Mouse (Mus musculus) heart, postnatal 0 days (tissue): ENCODE measurements around the gene Myo16. TPM values are rescaled to one million over a fixed set of nuclear protein-coding genes. Genes with fewer than 3 reads are reported as not detected.
A peak's percentile ranks its signal among the peaks of the same experiment; 100 is the strongest.

Experiments used
- ATAC-seq: fragments of 200-750 bp; cut with Nextera tagmentation; 2 replicates; pipeline ENCODE4 v1.8.0; 2017; ENCODE audit warnings: low read depth, moderate number of reproducible peaks, moderate library complexity; ENCODE audit not compliant: insufficient read depth
- DNase-seq: peaks from one replicate; pipeline ENCODE4 v3.0.0-alpha.2; 2016; ENCODE audit warnings: low spot score
- H3K27ac ChIP-seq: fragments of 300-500 bp; sonication (generic); 2 replicates; pipeline ENCODE4 v1.5.1; 2014; ENCODE audit warnings: low read depth, mild to moderate bottlenecking
- H3K27me3 ChIP-seq: fragments of 300-500 bp; sonication (generic); 2 replicates; pipeline ENCODE4 v1.6.1; 2014; ENCODE audit warnings: low read length, mixed read lengths; ENCODE audit not compliant: control insufficient read depth, insufficient read depth
- H3K36me3 ChIP-seq: fragments of 300-500 bp; sonication (generic); replicated peaks from 2 replicates; pipeline ENCODE4 v1.6.1; 2014; ENCODE audit warnings: low read length, mixed read lengths; ENCODE audit not compliant: control insufficient read depth, insufficient read depth
- H3K4me1 ChIP-seq: fragments of 300-500 bp; sonication (generic); 2 replicates; pipeline ENCODE4 v1.6.1; 2014; ENCODE audit warnings: antibody characterized with exemption; ENCODE audit not compliant: control insufficient read depth, insufficient read depth
- H3K4me2 ChIP-seq: fragments of 300-500 bp; sonication (generic); 2 replicates; pipeline ENCODE4 v1.6.1; 2014; ENCODE audit warnings: low read depth, mild to moderate bottlenecking, low read length, moderate library complexity
- H3K4me3 ChIP-seq: fragments of 300-500 bp; sonication (generic); 2 replicates; pipeline ENCODE4 v1.5.1; 2014; ENCODE audit warnings: low read depth, low read length
- H3K9ac ChIP-seq: fragments of 300-500 bp; sonication (generic); replicated peaks from 2 replicates; pipeline ENCODE4 v1.6.1; 2014; ENCODE audit warnings: low read depth, low read length, mixed read lengths
- H3K9me3 ChIP-seq: fragments of 300-500 bp; sonication (generic); replicated peaks from 2 replicates; pipeline ENCODE4 v1.6.1; 2016; ENCODE audit warnings: low read length; ENCODE audit not compliant: control insufficient read depth
- CTCF ChIP-seq: IDR thresholded peaks from 2 replicates; pipeline ENCODE4 v1.5.1; 2016; ENCODE audit warnings: antibody characterized with exemption, control low read depth, low read depth
- EP300 ChIP-seq: IDR thresholded peaks from 2 replicates; pipeline ENCODE4 v1.6.1; 2016; ENCODE audit warnings: antibody characterized with exemption, low read depth
- WGBS: fragments of 180-500 bp; shearing (Covaris S2); extraction: QIAGEN DNeasy Blood & Tissue Kit; methylation state at CpG from one replicate; pipeline ENCODE4 v1.1.7; 2014; 5-methylcytosine and 5-hydroxymethylcytosine counted together
- polyA plus RNA-seq: library from polyadenylated mRNA; unstranded; fragments of >200 nt; fragmentation: Nextera tagmentation; extraction: Ambion mirVana; gene quantifications from 2 replicates; pipeline ENCODE4 v1.2.1, GENCODE M21; 2015
- total RNA-seq: library from RNA; depleted of rRNA; stranded (reverse); fragments of >200 nt; gene quantifications from 2 replicates; pipeline ENCODE4 v1.2.3, GENCODE M21; 2014; ENCODE audit warnings: low replicate concordance

Myo16 gene
- total and polyA plus RNA-seq, 2 experiments from 2014 or later: not detected

DNA sequence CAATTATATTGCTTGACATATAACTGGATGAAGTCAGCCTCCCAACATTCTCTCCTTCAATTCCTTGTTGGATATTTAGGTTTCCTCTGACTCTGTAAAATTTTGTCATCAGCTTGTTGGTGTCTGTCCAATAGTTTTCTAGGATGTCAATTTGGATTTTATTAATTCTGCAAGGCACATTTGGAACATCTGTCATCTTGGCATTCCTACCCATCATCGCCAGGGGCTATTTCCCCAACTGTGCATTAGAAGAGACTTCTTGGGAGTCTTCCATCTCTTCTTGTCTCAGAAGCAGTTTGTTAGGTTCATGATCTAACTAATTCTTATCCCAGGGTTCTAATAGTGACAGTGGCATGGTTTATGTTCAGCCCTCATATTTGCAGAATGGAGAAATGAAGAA, 196.7 kb downstream of the Myo16 start:
- Histone ChIP-seq H3K4me2 (no peak overlapping the region), H3K27me3 (no peaks in the 10 kb centered on the region), H3K4me1 (no peaks in the 10 kb centered on the region), H3K9me3 (no peaks in the 10 kb centered on the region), H3K4me3 (no peak overlapping the region), H3K36me3 (no peaks in the 10 kb centered on the region), H3K9ac (no peak overlapping the region), H3K27ac (no peak overlapping the region)
- ATAC-seq (no peak), DNase-seq (no peak)
- TF ChIP-seq EP300 (no peak), CTCF (no peak)
- WGBS: 84% methylated on average over 1 of the region's 1 CpGs

DNA sequence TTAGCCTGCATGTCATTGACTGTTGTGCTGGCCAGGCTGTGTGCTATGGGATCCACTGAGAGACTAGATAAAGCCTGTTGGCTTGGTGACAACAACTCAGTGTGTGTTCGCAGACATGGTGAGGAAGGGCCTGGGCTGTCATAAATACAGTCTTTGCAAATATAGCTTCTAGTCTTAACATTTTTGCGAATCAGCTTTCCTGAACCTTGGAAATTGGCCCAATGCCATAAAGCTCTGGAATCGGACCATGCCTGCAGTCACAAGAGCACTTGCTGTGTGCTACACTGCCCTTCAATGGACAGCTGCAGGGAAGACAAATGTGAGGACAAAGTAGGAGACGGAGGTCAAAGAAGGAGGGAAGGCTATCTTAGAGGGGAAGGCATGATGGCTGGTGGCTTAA, 205.0 kb downstream of the Myo16 start:
- Histone ChIP-seq H3K9ac (no peak overlapping the region), H3K9me3 (no peaks in the 10 kb centered on the region), H3K27ac (no peak overlapping the region), H3K27me3 (no peaks in the 10 kb centered on the region), H3K4me2 (no peak overlapping the region), H3K36me3 (no peaks in the 10 kb centered on the region), H3K4me3 (no peak overlapping the region), H3K4me1 (no peaks in the 10 kb centered on the region)
- DNase-seq (no peak), ATAC-seq (no peak)
- TF ChIP-seq CTCF: no peak
- TF ChIP-seq EP300: no peak
- WGBS: 74% methylated on average over 4 of the region's 4 CpGs

DNA sequence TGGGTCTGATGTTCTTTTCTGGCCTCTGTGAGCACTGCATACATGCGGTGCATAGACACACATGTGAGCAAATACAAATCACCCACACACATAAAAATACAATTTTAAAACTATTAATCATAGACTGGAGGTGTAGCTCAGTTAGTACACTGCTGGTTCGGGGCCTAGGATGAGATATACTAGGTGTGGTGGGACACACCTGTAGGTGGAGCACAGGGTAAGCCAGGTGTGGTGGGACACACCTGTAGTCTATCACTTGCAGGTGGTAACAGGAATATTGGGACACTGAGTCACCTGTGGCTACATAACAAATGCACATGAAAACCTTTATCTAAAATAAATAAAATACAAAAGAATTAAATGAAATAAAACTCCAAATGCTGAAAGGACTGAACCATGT, 209.2 kb downstream of the Myo16 start:
- H3K36me3 ChIP-seq: no peaks in the 10 kb centered on the region
- H3K27me3 ChIP-seq: no peaks in the 10 kb centered on the region
- WGBS: 86% methylated on average over 2 of the region's 2 CpGs
- no peak overlapping the region for H3K27ac ChIP-seq
- DNase-seq (no peak), ATAC-seq (no peak)
- no peaks in the 10 kb centered on the region for H3K4me1 ChIP-seq
- H3K9me3 ChIP-seq: no peaks in the 10 kb centered on the region
- H3K4me2 ChIP-seq: no peak overlapping the region
- no peak overlapping the region for H3K4me3 ChIP-seq
- no peak overlapping the region for H3K9ac ChIP-seq
- TF ChIP-seq CTCF: no peak
- TF ChIP-seq EP300: no peak

DNA sequence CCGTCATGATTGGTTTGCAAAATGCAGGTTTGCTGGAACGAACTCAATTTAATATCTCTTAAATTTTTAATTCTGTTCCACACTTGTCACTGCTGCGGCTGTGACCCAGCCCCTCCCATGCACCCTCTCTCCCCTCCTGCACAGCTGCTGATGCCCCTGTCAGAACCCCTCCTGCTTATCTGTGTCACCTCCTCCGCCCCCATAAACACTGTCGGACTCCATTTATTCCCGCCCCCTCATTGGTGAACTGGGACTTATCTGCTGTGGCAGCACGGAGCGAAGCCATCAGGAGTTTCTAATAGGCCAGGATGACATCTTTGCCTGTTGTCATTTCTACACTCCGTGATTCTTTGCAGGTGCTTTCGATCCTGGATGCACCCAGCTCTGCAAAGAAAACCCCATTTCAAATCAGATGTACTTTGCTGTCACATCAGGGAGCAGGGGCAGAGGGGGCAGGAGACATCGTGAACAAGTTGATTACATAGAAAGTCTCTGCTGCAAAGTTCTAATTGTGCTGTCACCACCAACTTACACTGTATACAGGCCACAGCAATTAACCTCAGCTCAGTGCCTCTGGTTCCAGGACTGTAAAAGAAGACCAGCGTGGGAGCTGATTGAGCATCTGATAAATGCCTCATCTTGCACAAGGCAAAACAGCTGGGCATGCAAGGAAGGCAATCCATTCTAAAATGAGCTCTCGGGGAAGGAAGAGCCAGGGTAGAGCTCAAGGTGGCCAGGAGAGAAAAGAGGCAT, 210.1 kb downstream of the Myo16 start:
- Histone ChIP-seq H3K9me3 (no peaks in the 10 kb centered on the region), H3K36me3 (no peaks in the 10 kb centered on the region), H3K27ac (no peak overlapping the region), H3K4me3 (peak overlapping the region; percentile 12; the same call in 1 of the 2 replicates), H3K4me1 (no peaks in the 10 kb centered on the region), H3K27me3 (no peaks in the 10 kb centered on the region), H3K4me2 (peak overlapping the region; percentile 49), H3K9ac (no peak overlapping the region)
- 22% methylated on average over 13 of the region's 13 CpGs for WGBS
- ATAC-seq: no peak
- TF ChIP-seq EP300: no peak
- no peak for DNase-seq

DNA sequence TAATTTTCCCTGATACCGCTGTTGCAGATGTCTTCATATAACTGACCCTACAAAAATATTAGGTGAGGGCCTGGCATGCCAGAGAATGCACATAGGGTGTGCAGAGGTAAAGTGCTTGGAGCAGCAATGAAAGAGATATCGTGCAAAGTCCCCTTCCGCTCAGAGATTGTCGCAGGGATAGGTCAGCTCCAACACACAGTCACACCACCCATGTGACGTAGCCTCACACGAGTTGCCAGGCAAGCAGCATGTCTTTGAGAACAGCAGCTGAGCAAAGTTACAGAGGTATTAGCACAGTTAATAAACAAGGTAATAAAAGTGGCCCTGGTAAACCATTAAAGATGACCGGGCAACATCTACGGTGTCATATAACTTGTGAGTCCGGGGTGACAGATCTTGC, 212.4 kb downstream of the Myo16 start:
- no peak overlapping the region for H3K27ac ChIP-seq
- 90% methylated on average over 9 of the region's 9 CpGs for WGBS
- no peak overlapping the region for H3K4me2 ChIP-seq
- H3K4me3 ChIP-seq: no peak overlapping the region
- no peak for TF ChIP-seq EP300
- TF ChIP-seq CTCF: no peak
- DNase-seq (no peak), ATAC-seq (no peak)
- H3K4me1 ChIP-seq: no peaks in the 10 kb centered on the region
- no peaks in the 10 kb centered on the region for H3K27me3 ChIP-seq
- no peak overlapping the region for H3K9ac ChIP-seq
- H3K9me3 ChIP-seq: no peaks in the 10 kb centered on the region
- H3K36me3 ChIP-seq: no peaks in the 10 kb centered on the region

DNA sequence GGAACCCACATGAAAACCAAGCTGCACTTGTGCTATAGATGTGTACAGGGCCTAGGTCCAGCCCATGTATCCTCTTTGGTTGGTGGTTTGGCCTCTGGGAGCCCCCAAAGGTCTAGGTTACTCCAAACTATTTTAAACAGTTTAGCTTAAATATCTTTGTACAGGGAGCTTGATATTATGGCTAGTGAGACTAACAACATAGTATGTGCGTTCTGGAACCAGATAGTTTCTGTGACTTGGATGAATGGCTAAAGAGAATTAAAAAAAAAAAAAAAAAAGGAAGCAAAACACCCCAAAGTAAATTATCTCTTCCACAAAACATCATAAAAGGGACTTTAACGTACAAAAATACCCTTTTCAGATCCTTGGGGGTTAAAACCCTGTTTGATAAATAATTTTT, 218.9 kb downstream of the Myo16 start:
- 82% methylated on average over 2 of the region's 2 CpGs for WGBS
- Histone ChIP-seq H3K27me3 (no peaks in the 10 kb centered on the region), H3K4me1 (no peaks in the 10 kb centered on the region), H3K9me3 (no peaks in the 10 kb centered on the region), H3K4me2 (no peak overlapping the region), H3K4me3 (no peak overlapping the region), H3K36me3 (no peaks in the 10 kb centered on the region), H3K9ac (no peak overlapping the region), H3K27ac (no peak overlapping the region)
- DNase-seq (no peak), ATAC-seq (no peak)
- TF ChIP-seq CTCF (no peak), EP300 (no peak)
